Mouse (Mus musculus) central nervous system, embryonic 11.5 days (tissue): Measurements from ENCODE around the gene Olfr961. TPM values are rescaled to one million over a fixed set of nuclear protein-coding genes. Genes with fewer than 3 reads are reported as not detected.

Source experiments
- polyA plus RNA-seq: library from polyadenylated mRNA; depleted of rRNA; stranded (reverse); fragments of >200 nt; gene quantifications from 2 replicates; pipeline ENCODE4 v1.2.3, GENCODE M21; 2012; rRNA removed

Olfr961 gene
- not detected in 2 replicates for polyA plus RNA-seq

GRCm38 (mm10) chr9:39644785-39645184, at the start of gene Olfr961:
Gene Olfr961 (plus strand): TSS chr9:39645085.

GRCm38 (mm10) chr9:39603999-39604453, 40.9 kb upstream of the Olfr961 start, which contains the start of gene AW551984:
Gene AW551984 (minus strand): TSS chr9:39604403.

DNA sequence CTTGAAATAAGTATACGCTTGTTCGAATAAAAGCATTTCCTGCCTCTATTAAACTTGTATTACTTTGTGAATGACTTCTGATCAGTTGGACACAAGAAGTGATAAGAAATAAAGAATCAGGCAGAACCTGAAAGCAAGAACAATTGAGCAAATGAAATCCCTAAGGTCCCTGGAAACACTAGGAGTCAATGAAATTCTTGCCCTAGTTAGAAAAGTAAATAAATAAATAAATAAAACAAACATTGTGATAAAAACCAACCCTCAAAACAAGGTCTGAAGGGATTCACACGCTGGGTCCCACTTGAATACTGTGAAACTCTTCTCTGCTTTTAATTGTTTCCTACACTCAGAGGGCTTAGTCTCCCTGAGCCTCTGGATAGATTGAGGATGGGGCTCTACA, 34.5 kb upstream of the Olfr961 start, which contains the start of gene Olfr148:
Olfr148 (plus strand) TSS at position 301 of the 400 bp plus-strand sequence.

GRCm38 (mm10) chr9:39621073-39621472, 23.8 kb upstream of the Olfr961 start, which contains the start of gene Olfr960:
Gene Olfr960 (plus strand): TSS chr9:39621373.

GRCm38 (mm10) chr9:39666905-39667304, 22.0 kb downstream of the Olfr961 start, which contains the start of gene Olfr963:
Gene Olfr963 (plus strand): TSS chr9:39667205.

Other genes with a start within 250 kb of the Olfr961 start
- not detected in 2 replicates for gene Olfr952, start 217.9 kb upstream of the Olfr961 start, polyA plus RNA-seq
- gene Olfr954, start 188.4 kb upstream of the Olfr961 start, polyA plus RNA-seq: not detected in 2 replicates
- gene Olfr955, start 173.1 kb upstream of the Olfr961 start, polyA plus RNA-seq: not detected in 2 replicates
- gene Olfr44, start 151.1 kb upstream of the Olfr961 start, polyA plus RNA-seq: not detected in 2 replicates
- not detected in 2 replicates for gene Olfr957, start 129.3 kb upstream of the Olfr961 start, polyA plus RNA-seq
- gene Olfr958, start 91.0 kb upstream of the Olfr961 start, polyA plus RNA-seq: not detected in 2 replicates
- not detected in 2 replicates for gene Olfr959, start 69.5 kb upstream of the Olfr961 start, polyA plus RNA-seq
- gene AW551984, start 40.7 kb upstream of the Olfr961 start, polyA plus RNA-seq: 13.6 and 24.2 TPM in 2 replicates
- 0.04 TPM in 1 of 2 replicates, not detected in the other for gene Olfr148, start 34.4 kb upstream of the Olfr961 start, polyA plus RNA-seq
- 0.07 TPM in 1 of 2 replicates, not detected in the other for gene Olfr960, start 23.7 kb upstream of the Olfr961 start, polyA plus RNA-seq
- gene Olfr963, start 22.1 kb downstream of the Olfr961 start, polyA plus RNA-seq: not detected in 2 replicates
- not detected in 2 replicates for gene Olfr149, start 62.0 kb downstream of the Olfr961 start, polyA plus RNA-seq
- gene Olfr965, start 66.3 kb downstream of the Olfr961 start, polyA plus RNA-seq: not detected in 2 replicates
- gene Olfr150, start 85.9 kb downstream of the Olfr961 start, polyA plus RNA-seq: not detected in 2 replicates
- gene Olfr967, start 101.2 kb downstream of the Olfr961 start, polyA plus RNA-seq: not detected in 2 replicates
- not detected in 2 replicates for gene Olfr968, start 138.2 kb downstream of the Olfr961 start, polyA plus RNA-seq
- not detected in 2 replicates for gene Olfr969, start 145.9 kb downstream of the Olfr961 start, polyA plus RNA-seq
- not detected in 2 replicates for gene Olfr970, start 163.8 kb downstream of the Olfr961 start, polyA plus RNA-seq
- gene Olfr971, start 191.8 kb downstream of the Olfr961 start, polyA plus RNA-seq: not detected in 2 replicates
- not detected in 2 replicates for gene Olfr972, start 221.3 kb downstream of the Olfr961 start, polyA plus RNA-seq